Mouse (Mus musculus) MEL (cell line): Measurements from ENCODE around the gene Ferd3l.

ENCODE experiments used
- CTCF ChIP-seq, 3 experiments: IDR thresholded peaks in 2 of 3; conservative IDR thresholded peaks in 1 of 3; 2 replicates each; pipeline ENCODE4 v1.5.1; 2011 to 2012; ENCODE audit warnings: low read length in 3 of 3, low read depth in 2 of 3, mild to moderate bottlenecking in 2 of 3, improper control_type of control experiment in 1 of 3, inconsistent platforms in 1 of 3, mixed read lengths in 1 of 3, moderate library complexity in 1 of 3; ENCODE audit not compliant: control insufficient read depth in 1 of 3, insufficient read depth in 1 of 3, poor library complexity in 1 of 3, severe bottlenecking in 1 of 3
- GABPA ChIP-seq: IDR thresholded peaks from 2 replicates; pipeline ENCODE4 v1.6.1; 2012; ENCODE audit warnings: low read depth, mild to moderate bottlenecking, inconsistent platforms, low read length, improper control_type of control experiment, moderate library complexity
- GATA1 ChIP-seq: IDR thresholded peaks from 2 replicates; pipeline ENCODE4 v1.6.1; 2011; ENCODE audit warnings: low read depth, low read length, improper control_type of control experiment
- NELFE ChIP-seq: IDR thresholded peaks from 2 replicates; pipeline ENCODE4 v1.6.1; 2011; ENCODE audit warnings: low read depth, low read length, improper control_type of control experiment
- POLR2A ChIP-seq, 2 experiments: IDR thresholded peaks; 2 replicates each; pipeline ENCODE4 v1.6.1; 2011 to 2012; ENCODE audit warnings: low read length in 2 of 2, mild to moderate bottlenecking in 2 of 2, control low read depth in 1 of 2, improper control_type of control experiment in 1 of 2, low read depth in 1 of 2, moderate library complexity in 1 of 2; ENCODE audit not compliant: control insufficient read depth in 1 of 2, insufficient read depth in 1 of 2, poor library complexity in 1 of 2
- SIN3A ChIP-seq: IDR thresholded peaks from 2 replicates; pipeline ENCODE4 v1.6.1; 2012; ENCODE audit warnings: low read length, improper control_type of control experiment, inconsistent platforms
- SMC3 ChIP-seq: IDR thresholded peaks from 2 replicates; pipeline ENCODE4 v1.6.1; 2011; ENCODE audit warnings: low read depth, low read length, improper control_type of control experiment
- UBTF ChIP-seq: IDR thresholded peaks from 2 replicates; pipeline ENCODE4 v1.6.1; 2012; ENCODE audit warnings: low read depth, mild to moderate bottlenecking, inconsistent platforms, low read length, improper control_type of control experiment, moderate library complexity, borderline replicate concordance; ENCODE audit not compliant: insufficient read depth
- USF1 ChIP-seq: IDR thresholded peaks from 2 replicates; pipeline ENCODE4 v1.6.1; 2014; ENCODE audit warnings: low read depth, mild to moderate bottlenecking, inconsistent platforms, low read length, improper control_type of control experiment, moderate library complexity
- ZNF384 ChIP-seq: IDR thresholded peaks from 2 replicates; pipeline ENCODE4 v1.6.1; 2012; ENCODE audit warnings: low read depth, mild to moderate bottlenecking, inconsistent platforms, low read length, improper control_type of control experiment

DNA sequence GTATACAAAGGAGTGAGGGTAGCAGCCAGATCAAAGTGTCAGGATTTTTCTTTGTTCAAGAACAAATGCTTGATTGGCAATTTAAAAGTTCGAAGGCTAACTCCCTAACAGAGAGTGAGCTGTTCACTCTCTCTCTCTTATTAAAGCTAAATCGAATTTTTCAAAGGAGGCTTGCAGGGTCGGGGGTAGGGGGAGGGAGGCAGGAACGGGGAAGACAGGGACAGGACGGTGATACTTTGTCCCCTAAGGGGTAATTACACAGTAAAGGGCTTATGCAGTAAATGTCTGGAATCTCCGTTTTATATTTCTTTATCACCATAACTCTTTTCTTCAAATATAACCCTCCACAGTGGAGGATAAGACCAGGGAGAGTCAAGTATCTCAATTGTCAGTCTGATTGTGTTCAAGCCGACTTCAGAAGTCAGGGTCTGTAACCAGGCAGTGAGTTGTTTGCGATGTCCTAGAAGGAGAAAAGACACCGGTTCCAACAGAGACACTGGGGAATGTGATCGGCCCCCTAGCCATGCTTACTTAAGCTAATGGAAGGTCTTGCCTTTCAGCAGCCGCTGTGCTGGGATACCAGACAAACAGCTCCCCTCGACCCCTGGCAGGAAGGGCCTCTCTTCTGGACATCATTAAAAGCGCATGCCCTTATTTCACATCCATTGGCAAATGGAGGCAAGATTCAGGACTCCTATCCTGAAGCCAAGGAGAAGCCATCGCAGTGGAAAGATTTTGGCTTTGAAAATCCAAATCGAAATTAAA, 709 bp upstream of the Ferd3l start:
- no peak for TF ChIP-seq SMC3
- no peak for TF ChIP-seq POLR2A (IDR thresholded peaks at IDR 0.05; ENCODE audit: control insufficient read depth in 1 of 2, insufficient read depth in 1 of 2, low read depth in 1 of 2, low read length in 2 of 2, poor library complexity in 1 of 2)
- no peak for TF ChIP-seq GATA1
- no peak for TF ChIP-seq USF1
- no peak for TF ChIP-seq SIN3A
- TF ChIP-seq GABPA = no peak
- TF ChIP-seq CTCF (IDR thresholded peaks at IDR 0.05 in 2 of 3, conservative IDR thresholded peaks at IDR 0.05 in 1 of 3; ENCODE audit: control insufficient read depth in 1 of 3, insufficient read depth in 1 of 3, low read depth in 2 of 3, low read length in 3 of 3, poor library complexity in 1 of 3, severe bottlenecking in 1 of 3) = no peak
- no peak for TF ChIP-seq ZNF384
- no peak for TF ChIP-seq UBTF
- TF ChIP-seq NELFE = no peak
